In the genomic region with DNA sequence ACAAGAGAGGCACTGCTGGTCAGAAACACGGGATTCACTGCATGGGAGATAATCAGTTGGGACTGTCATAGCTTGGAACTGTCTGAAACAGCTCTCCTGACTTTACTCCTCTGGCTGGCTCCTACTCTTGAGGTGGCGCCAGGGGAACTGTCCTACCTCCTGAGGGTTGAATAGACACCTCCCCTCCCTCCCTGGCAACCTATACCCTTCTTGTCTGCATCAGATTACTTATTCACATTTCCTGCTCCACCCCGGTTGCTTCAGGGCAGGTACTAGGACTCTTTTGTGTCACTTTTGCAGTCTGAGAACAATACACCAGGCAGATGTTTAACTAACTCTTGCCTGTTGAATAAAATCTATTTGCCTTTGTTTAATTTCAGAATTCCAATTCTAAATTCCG, we compare ENCODE assay signal across 27 mouse cellular contexts. TPM values are rescaled to one million over a fixed set of nuclear protein-coding genes. Genes with fewer than 3 reads are reported as not detected.
DNase-seq lines count a peak whose midpoint lies in the region; ATAC-seq and TF ChIP-seq lines count a peak whose summit lies in the region.
"Had no signal": no experiment of that assay in that cellular context is flagged by ENCODE, and none has a peak within 500 bp of the region (broad histone marks: within the 10 kb centered on the region; RNA-seq: fewer than 3 reads in every experiment).

No protein-coding gene starts in this region.

- no peak overlapping the region for H3K27ac ChIP-seq in testis, adult 2 months (ENCODE audit: control insufficient read depth, insufficient read depth, low read depth, low read length)
- H3K27ac ChIP-seq in ES-Bruce4 (ENCODE audit: insufficient read depth, low read length): peak overlapping the region; percentile 71
- no peak overlapping the region for H3K27ac ChIP-seq in hindbrain, embryonic 16.5 days (ENCODE audit: low read depth, low read length)
- H3K27ac ChIP-seq: hindbrain, embryonic 14.5 days; kidney, postnatal 0 days; layer of hippocampus, adult 2 months; limb, embryonic 15.5 days had no signal

- no peak overlapping the region for H3K9ac ChIP-seq in ES-Bruce4 (ENCODE audit: low read depth, poor library complexity, severe bottlenecking)
- H3K9ac ChIP-seq in hindbrain, embryonic 16.5 days (ENCODE audit: low read depth, low read length): no peak overlapping the region
- H3K9ac ChIP-seq: heart, embryonic 12.5 days; hindbrain, embryonic 14.5 days; limb, embryonic 15.5 days; liver, postnatal 0 days had no signal

- 0 out of 2 replicates have a peak, but pooled peaks have one; percentile 52 for TF ChIP-seq EP300 in ES-Bruce4 (IDR thresholded peaks at IDR 0.05; ENCODE audit: insufficient read depth, low read depth, low read length)

- DNase-seq in testis, postnatal 14 days (ENCODE audit: low spot score): no peak
- peak; percentile 75 for DNase-seq in R1 (ENCODE audit: low read depth, low spot score)
- no peak for DNase-seq in layer of hippocampus, postnatal 14 days (ENCODE audit: low spot score in 2 of 2)
- DNase-seq in left cerebral cortex, adult 9 months (ENCODE audit: low spot score in 2 of 2): no peak
- DNase-seq: adrenal gland, postnatal 36 days; B cell, adult 2 months; cerebellum, adult 11-12 months; cerebellum, postnatal 14 days; embryo, embryonic 11 days; heart, adult 11 months; heart, postnatal 14 days; kidney, adult 18-20 months; liver, postnatal 0 days; lung, postnatal 10 days; midbrain, embryonic 14.5 days; right cerebral cortex, postnatal 25 days had no signal

- peak; percentile 43; the same call in 1 of the 2 replicates for ATAC-seq in megakaryocyte-erythroid progenitor cell, adult 5-6 weeks (replicated peaks; ENCODE audit: low FRiP score, low TSS enrichment, poor library complexity, severe bottlenecking)
- no peak for ATAC-seq in hindbrain, embryonic 16.5 days
- ATAC-seq: liver, postnatal 0 days had no signal

- no peak for TF ChIP-seq CTCF in testis, adult 2 months (IDR thresholded peaks at IDR 0.05; ENCODE audit: control insufficient read depth, insufficient read depth, insufficient replicate concordance, low read depth, low read length)
- no peak for TF ChIP-seq CTCF in ES-Bruce4 (IDR thresholded peaks at IDR 0.05; ENCODE audit: low read depth, low read length)

- 55% methylated on average over 4 of the region's 4 CpGs for WGBS in hindbrain, embryonic 16.5 days

- no peaks in the 10 kb centered on the region; the same call in 1 of the 2 replicates for H3K4me1 ChIP-seq in testis, adult 2 months (ENCODE audit: control insufficient read depth, insufficient read depth, low read length)
- H3K4me1 ChIP-seq in ES-Bruce4 (ENCODE audit: control insufficient read depth, insufficient read depth, low read length): peaks cover 8% of the 10 kb centered on the region
- H3K4me1 ChIP-seq in hindbrain, embryonic 16.5 days (ENCODE audit: control insufficient read depth, insufficient read depth, low read depth, low read length): no peaks in the 10 kb centered on the region
- H3K4me1 ChIP-seq: limb, embryonic 15.5 days had no signal

- H3K4me3 ChIP-seq in testis, adult 2 months (ENCODE audit: control insufficient read depth, low read depth, low read length): peak overlapping the region; percentile 29
- no peak overlapping the region for H3K4me3 ChIP-seq in ES-Bruce4 (ENCODE audit: low read depth, low read length)
- H3K4me3 ChIP-seq in hindbrain, embryonic 16.5 days (ENCODE audit: low read length): no peak overlapping the region
- H3K4me3 ChIP-seq: heart, embryonic 12.5 days; layer of hippocampus, adult 2 months; limb, embryonic 15.5 days; myocyte had no signal

- no peaks in the 10 kb centered on the region for H3K9me3 ChIP-seq in ES-Bruce4 (replicated peaks; ENCODE audit: control insufficient read depth, insufficient read depth, low read length, poor library complexity, severe bottlenecking)
- H3K9me3 ChIP-seq in hindbrain, embryonic 16.5 days (ENCODE audit: control insufficient read depth, low read length): no peaks in the 10 kb centered on the region
- H3K9me3 ChIP-seq: G1E; heart, embryonic 12.5 days; limb, embryonic 15.5 days had no signal

- TF ChIP-seq POLR2A in testis, adult 2 months (IDR thresholded peaks at IDR 0.05; ENCODE audit: control insufficient read depth, low read depth, low read length): no peak
- no peak for TF ChIP-seq POLR2A in ES-Bruce4 (IDR thresholded peaks at IDR 0.05; ENCODE audit: insufficient read depth, low read length)

- no peaks in the 10 kb centered on the region for H3K27me3 ChIP-seq in testis, adult 2 months (ENCODE audit: control insufficient read depth, insufficient read depth, low read length)
- no peaks in the 10 kb centered on the region for H3K27me3 ChIP-seq in ES-Bruce4 (ENCODE audit: control insufficient read depth, insufficient read depth, low read length, poor library complexity, severe bottlenecking)
- no peaks in the 10 kb centered on the region for H3K27me3 ChIP-seq in hindbrain, embryonic 16.5 days (replicated peaks; ENCODE audit: control insufficient read depth, insufficient read depth, low read length)
- H3K27me3 ChIP-seq: heart, embryonic 12.5 days; limb, embryonic 15.5 days had no signal

- H3K36me3 ChIP-seq in testis, adult 2 months (ENCODE audit: control insufficient read depth, insufficient read depth, low read length): no peaks in the 10 kb centered on the region
- no peaks in the 10 kb centered on the region for H3K36me3 ChIP-seq in ES-Bruce4 (ENCODE audit: control insufficient read depth, insufficient read depth, low read length, poor library complexity, severe bottlenecking)
- H3K36me3 ChIP-seq in hindbrain, embryonic 16.5 days (ENCODE audit: control insufficient read depth, insufficient read depth, low read length): no peaks in the 10 kb centered on the region
- H3K36me3 ChIP-seq: heart, embryonic 12.5 days; limb, embryonic 15.5 days had no signal

- no peak overlapping the region for H3K4me2 ChIP-seq in hindbrain, embryonic 16.5 days (ENCODE audit: low read length)
- H3K4me2 ChIP-seq: heart, embryonic 12.5 days; hindbrain, embryonic 14.5 days; limb, embryonic 15.5 days had no signal

RNA-seq across cellular contexts. Expression of a gene that starts 48.8 kb away (rescaled TPM):
- 12.3 and 16.2 TPM in 2 replicates for polyA plus RNA-seq in testis, adult 2 months (2012; rRNA removed)
- 18.1 and 19.3 TPM in 2 replicates for polyA plus RNA-seq in ES-Bruce4 (2011; ENCODE audit: insufficient read depth, insufficient read length, low read depth, missing spikeins)
- 53.1 and 58.7 TPM in 2 replicates for total RNA-seq in megakaryocyte-erythroid progenitor cell, adult 5-6 weeks (2014; fragmentation: Nextera tagmentation)
- 46.2 and 82.8 TPM in 2 replicates for total RNA-seq in megakaryocyte-erythroid progenitor cell, adult 5-6 weeks (2017)
- 10 to 100 TPM; 84.2 to 85.1 TPM for total RNA-seq in layer of hippocampus, postnatal 14 days (2021)
- 62.2 and 64.6 TPM in 2 replicates for polyA plus RNA-seq in hindbrain, embryonic 16.5 days (2015; fragmentation: Nextera tagmentation; extraction: Ambion mirVana)
